In genomic region chr2:36207071-36207470, GRCm38 (mm10) we compare ENCODE assay signal across 13 mouse cellular contexts.
"Had no signal": no experiment of that assay in that cellular context is flagged by ENCODE, and none has a peak within 500 bp of the region (broad histone marks: within the 10 kb centered on the region; RNA-seq: fewer than 3 reads in every experiment).

No protein-coding gene starts in this region.

- ATAC-seq: midbrain, embryonic 13.5 days; midbrain, embryonic 15.5 days had no signal

- DNase-seq: lung, adult 18-20 months; lung, embryonic 14.5 days; lung, postnatal 10 days; lung, postnatal 4 days; right cerebral cortex, postnatal 14 days; thymus, adult 18-20 months; thymus, postnatal 14 days; thymus, postnatal 36 days had no signal

- H3K4me2 ChIP-seq: lung, embryonic 14.5 days; midbrain, embryonic 11.5 days; midbrain, embryonic 13.5 days; midbrain, embryonic 15.5 days; neural tube, embryonic 12.5 days had no signal

- H3K9me3 ChIP-seq: megakaryocyte, embryonic 14.5 days; midbrain, embryonic 13.5 days; midbrain, embryonic 15.5 days; neural tube, embryonic 12.5 days had no signal

- H3K9ac ChIP-seq: lung, embryonic 14.5 days; midbrain, embryonic 13.5 days; midbrain, embryonic 15.5 days; neural tube, embryonic 12.5 days had no signal

- H3K27ac ChIP-seq: midbrain, embryonic 13.5 days; midbrain, embryonic 15.5 days; neural tube, embryonic 12.5 days had no signal

- H3K36me3 ChIP-seq: midbrain, embryonic 13.5 days; midbrain, embryonic 15.5 days; neural tube, embryonic 12.5 days had no signal

- H3K4me3 ChIP-seq: megakaryocyte, embryonic 14.5 days; midbrain, embryonic 13.5 days; midbrain, embryonic 15.5 days; neural tube, embryonic 12.5 days had no signal
